Mouse (Mus musculus): ENCODE measurements around the gene Tasp1. TPM values are rescaled to one million over a fixed set of nuclear protein-coding genes. Genes with fewer than 3 reads are reported as not detected.

Gene Tasp1
- polyA plus RNA-seq, 1 experiment, result not detected

- 75% methylated on average over 8 of the region's 8 CpGs for WGBS
- Histone ChIP-seq H3K4me1 (ENCODE audit: control insufficient read depth, insufficient read depth, low read length) (0 out of 2 replicates have a peak, but pooled peaks cover 2% of the 10 kb centered on the region), H3K27ac (ENCODE audit: insufficient read depth, low read depth, low read length) (no peak overlapping the region), H3K4me3 (ENCODE audit: insufficient read depth, low read depth, low read length) (peak overlapping the region; percentile 27; the same call in 1 of the 2 replicates)
- TF ChIP-seq CTCF (IDR thresholded peaks at IDR 0.05; ENCODE audit: insufficient read depth, low read depth, low read length) (no peak), POLR2A (IDR thresholded peaks at IDR 0.05; ENCODE audit: insufficient read depth, low read depth, low read length) (no peak)
Observed at GRCm38 (mm10) chr2:140065676-140066075, 929 bp downstream of the Tasp1 start.

- no peak for TF ChIP-seq CTCF (IDR thresholded peaks at IDR 0.05; ENCODE audit: insufficient read depth, low read depth, low read length)
- no peak for TF ChIP-seq POLR2A (IDR thresholded peaks at IDR 0.05; ENCODE audit: insufficient read depth, low read depth, low read length)
- Histone ChIP-seq H3K4me1 (ENCODE audit: control insufficient read depth, insufficient read depth, low read length) (no peaks in the 10 kb centered on the region), H3K4me3 (ENCODE audit: insufficient read depth, low read depth, low read length) (no peak overlapping the region), H3K27ac (ENCODE audit: insufficient read depth, low read depth, low read length) (no peak overlapping the region)
- WGBS, result 85% methylated on average over 3 of the region's 3 CpGs
Observed at GRCm38 (mm10) chr2:140061481-140061880, 5.1 kb downstream of the Tasp1 start.

DNA sequence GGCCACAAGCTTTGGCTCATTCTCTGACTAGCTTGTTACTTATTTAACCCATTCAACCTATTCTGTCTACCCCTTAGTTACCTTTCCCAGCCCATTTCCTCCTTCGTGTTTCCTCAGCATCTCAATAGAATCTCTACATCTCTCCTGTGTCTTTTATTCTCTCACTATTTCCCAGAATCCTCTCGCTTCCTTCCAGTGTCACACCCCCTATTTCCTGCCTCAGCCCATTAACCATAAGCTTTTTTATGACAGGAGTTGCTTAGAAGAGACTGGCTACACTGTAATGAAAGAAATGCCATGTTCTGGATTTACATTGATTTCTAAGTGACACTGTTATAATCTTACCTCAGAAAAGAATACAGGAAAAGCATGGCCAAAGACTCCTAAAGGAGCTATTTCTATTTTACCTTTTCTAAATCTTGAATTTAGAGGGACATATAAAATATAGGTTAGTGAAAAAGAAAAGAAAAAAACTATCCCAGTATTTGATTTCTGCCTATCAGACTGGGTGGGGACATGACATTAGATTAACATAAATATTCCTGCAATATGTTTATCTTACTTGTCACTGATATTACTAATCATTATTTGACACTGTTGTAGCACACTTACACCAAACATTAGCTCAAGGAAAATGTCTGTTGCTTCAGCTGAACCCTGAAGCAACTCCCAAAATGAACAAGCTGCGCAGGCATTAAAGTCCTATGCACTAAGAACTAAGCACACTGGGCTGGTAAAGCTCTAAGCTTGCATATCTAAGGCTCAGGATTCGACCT, 6.3 kb downstream of the Tasp1 start:
- Histone ChIP-seq H3K4me3 (ENCODE audit: insufficient read depth, low read depth, low read length) (no peak overlapping the region), H3K4me1 (ENCODE audit: control insufficient read depth, insufficient read depth, low read length) (no peaks in the 10 kb centered on the region), H3K27ac (ENCODE audit: insufficient read depth, low read depth, low read length) (no peak overlapping the region)
- TF ChIP-seq CTCF (IDR thresholded peaks at IDR 0.05; ENCODE audit: insufficient read depth, low read depth, low read length), result no peak
- TF ChIP-seq POLR2A (IDR thresholded peaks at IDR 0.05; ENCODE audit: insufficient read depth, low read depth, low read length), result no peak
- WGBS, result 93% methylated on average over 4 of the region's 4 CpGs

GRCm38 (mm10) chr2:140058125-140058524, 8.5 kb downstream of the Tasp1 start:
- 80% methylated on average over 6 of the region's 6 CpGs for WGBS
- no peak overlapping the region for H3K4me3 ChIP-seq (ENCODE audit: insufficient read depth, low read depth, low read length)
- no peaks in the 10 kb centered on the region for H3K4me1 ChIP-seq (ENCODE audit: control insufficient read depth, insufficient read depth, low read length)
- no peak overlapping the region for H3K27ac ChIP-seq (ENCODE audit: insufficient read depth, low read depth, low read length)
- TF ChIP-seq POLR2A (IDR thresholded peaks at IDR 0.05; ENCODE audit: insufficient read depth, low read depth, low read length) (no peak), CTCF (IDR thresholded peaks at IDR 0.05; ENCODE audit: insufficient read depth, low read depth, low read length) (no peak)

- H3K4me3 ChIP-seq (ENCODE audit: insufficient read depth, low read depth, low read length), result no peak overlapping the region
- TF ChIP-seq CTCF (IDR thresholded peaks at IDR 0.05; ENCODE audit: insufficient read depth, low read depth, low read length), result no peak
- no peak for TF ChIP-seq POLR2A (IDR thresholded peaks at IDR 0.05; ENCODE audit: insufficient read depth, low read depth, low read length)
- H3K27ac ChIP-seq (ENCODE audit: insufficient read depth, low read depth, low read length), result no peak overlapping the region
- WGBS, result 92% methylated on average over 2 of the region's 2 CpGs
- no peaks in the 10 kb centered on the region for H3K4me1 ChIP-seq (ENCODE audit: control insufficient read depth, insufficient read depth, low read length)
Observed at GRCm38 (mm10) chr2:140051607-140052126, 14.9 kb downstream of the Tasp1 start.

DNA sequence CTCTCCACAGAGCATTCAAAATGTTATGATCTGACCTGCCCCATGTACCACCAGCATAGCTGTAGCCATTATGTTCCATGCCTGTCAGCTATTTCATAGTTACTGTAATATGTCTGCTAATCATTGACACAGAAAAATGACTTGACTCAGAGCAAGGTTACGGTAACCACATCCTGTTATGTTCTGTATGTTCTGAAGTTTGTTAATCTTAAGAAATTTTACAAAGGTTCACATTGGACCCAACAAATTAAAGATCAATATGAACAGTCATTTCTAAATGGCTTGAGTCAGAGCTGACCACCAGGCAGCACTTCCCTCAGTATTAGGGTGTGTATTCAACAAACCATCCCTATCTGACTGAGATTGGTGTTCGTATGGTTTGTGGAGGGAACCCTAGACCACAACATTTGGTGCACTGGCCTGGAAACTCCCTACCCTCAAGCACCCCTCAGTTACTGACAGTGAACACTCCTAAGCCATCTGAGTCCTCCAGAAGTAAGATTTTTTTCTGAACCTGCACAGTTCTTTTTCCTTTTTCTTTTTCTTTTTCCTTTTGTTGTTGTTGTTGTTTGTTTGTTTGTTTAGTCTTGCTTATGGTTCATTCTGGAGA, 24.0 kb downstream of the Tasp1 start:
- no peak for TF ChIP-seq CTCF (IDR thresholded peaks at IDR 0.05; ENCODE audit: insufficient read depth, low read depth, low read length)
- TF ChIP-seq POLR2A (IDR thresholded peaks at IDR 0.05; ENCODE audit: insufficient read depth, low read depth, low read length), result no peak
- Histone ChIP-seq H3K4me3 (ENCODE audit: insufficient read depth, low read depth, low read length) (no peak overlapping the region), H3K27ac (ENCODE audit: insufficient read depth, low read depth, low read length) (no peak overlapping the region), H3K4me1 (ENCODE audit: control insufficient read depth, insufficient read depth, low read length) (no peaks in the 10 kb centered on the region)
- WGBS, result 93% methylated on average over 2 of the region's 2 CpGs

DNA sequence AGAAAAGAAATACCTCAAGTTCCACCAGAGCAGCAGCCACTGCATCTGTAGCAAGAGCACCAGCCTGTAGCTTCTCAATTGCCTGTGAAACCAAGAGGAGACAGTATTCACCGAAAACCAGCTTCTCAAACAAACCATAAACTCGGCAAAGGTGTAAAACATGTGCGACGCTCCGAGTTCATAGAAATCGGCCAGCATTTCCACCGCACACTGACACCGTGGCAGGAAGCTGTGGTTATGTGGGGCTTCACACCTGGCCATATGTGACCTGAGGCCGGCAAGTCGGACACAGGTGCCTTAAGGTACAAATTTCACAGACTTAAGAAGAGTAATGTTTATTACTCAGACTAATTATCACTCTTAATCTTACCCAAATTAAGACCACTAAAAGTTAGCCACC, 24.5 kb downstream of the Tasp1 start:
- H3K4me1 ChIP-seq (ENCODE audit: control insufficient read depth, insufficient read depth, low read length), result no peaks in the 10 kb centered on the region
- 93% methylated on average over 10 of the region's 10 CpGs for WGBS
- TF ChIP-seq CTCF (IDR thresholded peaks at IDR 0.05; ENCODE audit: insufficient read depth, low read depth, low read length) (no peak), POLR2A (IDR thresholded peaks at IDR 0.05; ENCODE audit: insufficient read depth, low read depth, low read length) (no peak)
- no peak overlapping the region for H3K27ac ChIP-seq (ENCODE audit: insufficient read depth, low read depth, low read length)
- H3K4me3 ChIP-seq (ENCODE audit: insufficient read depth, low read depth, low read length), result no peak overlapping the region

DNA sequence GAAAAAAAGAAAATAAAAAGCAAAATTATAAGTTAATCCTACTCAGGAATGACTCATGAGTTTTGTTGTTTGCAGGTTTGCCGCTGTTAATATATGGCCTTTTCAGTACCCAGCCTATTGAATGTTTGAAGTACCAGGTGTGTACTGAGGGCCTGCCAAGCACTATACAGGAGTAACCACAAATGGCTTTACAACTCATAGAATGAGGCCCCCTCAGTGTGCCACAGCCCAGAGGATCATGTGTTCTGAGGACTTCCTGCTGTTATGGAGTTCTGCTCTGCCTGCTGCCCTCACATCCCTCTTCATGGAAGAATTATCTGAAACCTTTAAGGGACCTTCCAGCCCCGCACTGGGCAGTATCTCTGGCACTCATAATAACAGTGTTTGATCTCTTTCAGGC, 29.1 kb downstream of the Tasp1 start:
- Histone ChIP-seq H3K4me1 (ENCODE audit: control insufficient read depth, insufficient read depth, low read length) (no peaks in the 10 kb centered on the region), H3K27ac (ENCODE audit: insufficient read depth, low read depth, low read length) (no peak overlapping the region), H3K4me3 (ENCODE audit: insufficient read depth, low read depth, low read length) (no peak overlapping the region)
- TF ChIP-seq POLR2A (IDR thresholded peaks at IDR 0.05; ENCODE audit: insufficient read depth, low read depth, low read length) (no peak), CTCF (IDR thresholded peaks at IDR 0.05; ENCODE audit: insufficient read depth, low read depth, low read length) (no peak)
- WGBS, result 84% methylated on average over 2 of the region's 2 CpGs

- Histone ChIP-seq H3K4me3 (ENCODE audit: insufficient read depth, low read depth, low read length) (no peak overlapping the region), H3K4me1 (ENCODE audit: control insufficient read depth, insufficient read depth, low read length) (no peaks in the 10 kb centered on the region), H3K27ac (ENCODE audit: insufficient read depth, low read depth, low read length) (no peak overlapping the region)
- no peak for TF ChIP-seq POLR2A (IDR thresholded peaks at IDR 0.05; ENCODE audit: insufficient read depth, low read depth, low read length)
- no peak for TF ChIP-seq CTCF (IDR thresholded peaks at IDR 0.05; ENCODE audit: insufficient read depth, low read depth, low read length)
Observed at GRCm38 (mm10) chr2:140036854-140037253, 29.8 kb downstream of the Tasp1 start.

Data from olfactory bulb, adult 2 months (tissue).